In genomic region chr19:5424092-5424781, GRCm38 (mm10) we compare ENCODE assay signal across 8 mouse cellular contexts. TPM values are rescaled to one million over a fixed set of nuclear protein-coding genes. Genes with fewer than 3 reads are reported as not detected.
DNase-seq lines count a peak whose midpoint lies in the region; ATAC-seq and TF ChIP-seq lines count a peak whose summit lies in the region.

No protein-coding gene starts in this region.

- peaks cover 6% of the 10 kb centered on the region for H3K36me3 ChIP-seq in embryonic facial prominence, embryonic 11.5 days (replicated peaks; ENCODE audit: control insufficient read depth, insufficient read depth, low read depth, low read length)
- H3K36me3 ChIP-seq in heart, adult 2 months (ENCODE audit: control insufficient read depth, insufficient read depth, low read length): peaks cover 7% of the 10 kb centered on the region
- H3K36me3 ChIP-seq in kidney, adult 2 months (ENCODE audit: control insufficient read depth, insufficient read depth, low read length): no peaks in the 10 kb centered on the region; the same call in 1 of the 2 replicates
- H3K36me3 ChIP-seq in neural tube, embryonic 15.5 days: peaks cover 46% of the 10 kb centered on the region

- DNase-seq in A20 (ENCODE audit: low read depth, low spot score) (peak; percentile 87), ZHBTc4 (ENCODE audit: low read depth, low spot score) (peak; percentile 82)
- DNase-seq in embryonic facial prominence, embryonic 11.5 days (ENCODE audit: low spot score): peak; percentile 79
- no peak for DNase-seq in heart, adult 2 months
- DNase-seq in kidney, adult 2 months: peak; percentile 68
- peak; percentile 92 to 95 for DNase-seq in lung, adult 18-20 months
- peak; percentile 72 to 77 for DNase-seq in thymus, adult 18-20 months

- peaks cover 6% of the 10 kb centered on the region; the same call in 1 of the 2 replicates for H3K79me2 ChIP-seq in heart, adult 2 months (replicated peaks; ENCODE audit: control insufficient read depth, insufficient read depth, low read length)

- H3K4me3 ChIP-seq in embryonic facial prominence, embryonic 11.5 days (ENCODE audit: low read depth, low read length): peak overlapping the region; percentile 76
- peak overlapping the region; percentile 92 for H3K4me3 ChIP-seq in heart, adult 2 months
- H3K4me3 ChIP-seq in kidney, adult 2 months (ENCODE audit: insufficient read depth, low read depth, low read length): peak overlapping the region; percentile 96
- H3K4me3 ChIP-seq in neural tube, embryonic 15.5 days (replicated peaks): peak overlapping the region; percentile 88

- 0 out of 2 replicates have a peak, but pooled peaks have one; percentile 9 for TF ChIP-seq POLR2A in heart, adult 2 months (IDR thresholded peaks at IDR 0.05; ENCODE audit: insufficient read depth, low read depth, low read length)
- TF ChIP-seq POLR2A in kidney, adult 2 months (IDR thresholded peaks at IDR 0.05; ENCODE audit: low read depth, low read length): no peak

- peak overlapping the region; percentile 94 for H3K9ac ChIP-seq in embryonic facial prominence, embryonic 11.5 days (replicated peaks; ENCODE audit: low read length)
- peak overlapping the region; percentile 80 for H3K9ac ChIP-seq in heart, adult 2 months (ENCODE audit: low read depth, low read length)
- H3K9ac ChIP-seq in neural tube, embryonic 15.5 days (replicated peaks): peak overlapping the region; percentile 89

- H3K27me3 ChIP-seq in embryonic facial prominence, embryonic 11.5 days (ENCODE audit: control insufficient read depth, insufficient read depth, low read length): no peaks in the 10 kb centered on the region
- H3K27me3 ChIP-seq in heart, adult 2 months (ENCODE audit: control insufficient read depth, insufficient read depth, low read length): no peaks in the 10 kb centered on the region
- H3K27me3 ChIP-seq in kidney, adult 2 months (replicated peaks; ENCODE audit: control insufficient read depth, insufficient read depth, low read length): no peaks in the 10 kb centered on the region
- H3K27me3 ChIP-seq in neural tube, embryonic 15.5 days (replicated peaks): no peaks in the 10 kb centered on the region

- peaks cover 13% of the 10 kb centered on the region for H3K4me1 ChIP-seq in embryonic facial prominence, embryonic 11.5 days (ENCODE audit: control insufficient read depth, insufficient read depth, low read length)
- peaks cover 15% of the 10 kb centered on the region for H3K4me1 ChIP-seq in heart, adult 2 months (ENCODE audit: control insufficient read depth, insufficient read depth, low read length)
- H3K4me1 ChIP-seq in kidney, adult 2 months (ENCODE audit: control insufficient read depth, insufficient read depth, low read length): peaks cover 20% of the 10 kb centered on the region
- peaks cover 53% of the 10 kb centered on the region for H3K4me1 ChIP-seq in neural tube, embryonic 15.5 days

- intact Hi-C loops in heart, adult 2 months (cut with DNase I): loop anchor here (2.0 kb wide), 1 partner anchor 35 kb away; the partner anchor contains the start of gene Sart1

- ATAC-seq in embryonic facial prominence, embryonic 11.5 days (replicated peaks; ENCODE audit: insufficient number of reproducible peaks, low FRiP score, low TSS enrichment, low read depth): peak; percentile 67
- ATAC-seq in neural tube, embryonic 15.5 days (ENCODE audit: low FRiP score): peak; percentile 66

- peak overlapping the region; percentile 84 for H3K4me2 ChIP-seq in embryonic facial prominence, embryonic 11.5 days (ENCODE audit: low read depth, low read length)
- H3K4me2 ChIP-seq in neural tube, embryonic 15.5 days: peak overlapping the region; percentile 90

- TF ChIP-seq CTCF in heart, adult 2 months (IDR thresholded peaks at IDR 0.05): no peak
- 0 out of 2 replicates have a peak, but pooled peaks have one; percentile 16 for TF ChIP-seq CTCF in kidney, adult 2 months (conservative IDR thresholded peaks at IDR 0.05; ENCODE audit: insufficient read depth, insufficient read length, low read depth, low read length)

- TF ChIP-seq EP300 in heart, adult 2 months (IDR thresholded peaks at IDR 0.05; ENCODE audit: insufficient read depth, low read depth, low read length): no peak

- H3K27ac ChIP-seq in embryonic facial prominence, embryonic 11.5 days (replicated peaks; ENCODE audit: low read depth, low read length): peak overlapping the region; percentile 86
- peak overlapping the region; percentile 90 for H3K27ac ChIP-seq in heart, adult 2 months
- peak overlapping the region; percentile 89 for H3K27ac ChIP-seq in kidney, adult 2 months (ENCODE audit: insufficient read depth, low read depth, low read length)
- peak overlapping the region; percentile 95 for H3K27ac ChIP-seq in neural tube, embryonic 15.5 days (replicated peaks)

- under 1% methylated on average over 32 of the region's 48 CpGs for WGBS in embryonic facial prominence, embryonic 11.5 days
- WGBS in heart, adult 2 months: under 1% methylated on average over 42 of the region's 48 CpGs
- WGBS in kidney, adult 2 months: 2% methylated on average over 48 of the region's 48 CpGs
- under 1% methylated on average over 39 of the region's 48 CpGs for WGBS in neural tube, embryonic 15.5 days

- H3K9me3 ChIP-seq in embryonic facial prominence, embryonic 11.5 days (replicated peaks; ENCODE audit: control insufficient read depth, low read length): no peaks in the 10 kb centered on the region
- no peaks in the 10 kb centered on the region for H3K9me3 ChIP-seq in neural tube, embryonic 15.5 days (replicated peaks)

RNA-seq across cellular contexts. Expression of gene Drap1, which starts 0.5 kb away (rescaled TPM):
- 204 and 213 TPM in 2 replicates for polyA plus RNA-seq in embryonic facial prominence, embryonic 11.5 days (2014; fragmentation: Nextera tagmentation; extraction: Ambion mirVana)
- total RNA-seq in heart, adult 2 months (2021): 100 to 1,000 TPM; 278 to 344 TPM
- polyA plus RNA-seq in heart, adult 2 months (2012; rRNA removed): 175 and 189 TPM in 2 replicates
- polyA plus RNA-seq in kidney, adult 2 months (2012; rRNA removed): 124 and 150 TPM in 2 replicates
- polyA plus RNA-seq in neural tube, embryonic 15.5 days (2015; fragmentation: Nextera tagmentation; extraction: Ambion mirVana): 300 and 329 TPM in 2 replicates

RNA-seq across cellular contexts. Expression of gene AI837181, which starts 0.7 kb away (rescaled TPM):
- polyA plus RNA-seq in embryonic facial prominence, embryonic 11.5 days (2014; fragmentation: Nextera tagmentation; extraction: Ambion mirVana): 33.2 and 36.7 TPM in 2 replicates
- 10 to 100 TPM; 32.9 TPM for total RNA-seq in heart, adult 2 months (2021)
- polyA plus RNA-seq in heart, adult 2 months (2012; rRNA removed): 55.4 and 59.5 TPM in 2 replicates
- 71.4 and 78.4 TPM in 2 replicates for polyA plus RNA-seq in kidney, adult 2 months (2012; rRNA removed)
- polyA plus RNA-seq in neural tube, embryonic 15.5 days (2015; fragmentation: Nextera tagmentation; extraction: Ambion mirVana): 84.7 and 87.3 TPM in 2 replicates

RNA-seq across cellular contexts. Expression of gene Tsga10ip, which starts 21.9 kb away (rescaled TPM):
- polyA plus RNA-seq in embryonic facial prominence, embryonic 11.5 days (2014; fragmentation: Nextera tagmentation; extraction: Ambion mirVana): 0.15 and 0.36 TPM in 2 replicates
- under 1 TPM; 0.39 to 0.52 TPM for total RNA-seq in heart, adult 2 months (2021)
- polyA plus RNA-seq in heart, adult 2 months (2012; rRNA removed): 0.08 TPM in 1 of 2 replicates, not detected in the other
- 0.06 and 0.27 TPM in 2 replicates for polyA plus RNA-seq in kidney, adult 2 months (2012; rRNA removed)
- polyA plus RNA-seq in neural tube, embryonic 15.5 days (2015; fragmentation: Nextera tagmentation; extraction: Ambion mirVana): 0.59 TPM in 1 of 2 replicates, not detected in the other

RNA-seq across cellular contexts. Expression of gene Fosl1, which starts 23.1 kb away (rescaled TPM):
- not detected in 2 replicates for polyA plus RNA-seq in embryonic facial prominence, embryonic 11.5 days (2014; fragmentation: Nextera tagmentation; extraction: Ambion mirVana)
- total RNA-seq in heart, adult 2 months (2021): not detected
- polyA plus RNA-seq in heart, adult 2 months (2012; rRNA removed): 0.12 TPM in 1 of 2 replicates, not detected in the other
- 0.07 and 0.27 TPM in 2 replicates for polyA plus RNA-seq in kidney, adult 2 months (2012; rRNA removed)
- polyA plus RNA-seq in neural tube, embryonic 15.5 days (2015; fragmentation: Nextera tagmentation; extraction: Ambion mirVana): 0.45 TPM in 1 of 2 replicates, not detected in the other

RNA-seq across cellular contexts. Expression of gene Ccdc85b, which starts 33.5 kb away (rescaled TPM):
- polyA plus RNA-seq in embryonic facial prominence, embryonic 11.5 days (2014; fragmentation: Nextera tagmentation; extraction: Ambion mirVana): 7.5 and 7.8 TPM in 2 replicates
- 1 to 10 TPM; 6.3 to 9.7 TPM for total RNA-seq in heart, adult 2 months (2021)
- 5.9 and 6.1 TPM in 2 replicates for polyA plus RNA-seq in heart, adult 2 months (2012; rRNA removed)
- 5.0 and 5.8 TPM in 2 replicates for polyA plus RNA-seq in kidney, adult 2 months (2012; rRNA removed)
- 12.6 and 15.0 TPM in 2 replicates for polyA plus RNA-seq in neural tube, embryonic 15.5 days (2015; fragmentation: Nextera tagmentation; extraction: Ambion mirVana)

Comparison
In these comparisons a context has a peak if more than half of its experiments do, and no peak if none do; other contexts are left out.
1. DNase-seq: peak in A20 (single experiment), ZHBTc4 (single experiment), embryonic facial prominence, embryonic 11.5 days (single experiment), kidney, adult 2 months (single experiment), lung, adult 18-20 months (2 of 2) and thymus, adult 18-20 months (2 of 2); none in heart, adult 2 months (0 of 2).
2. Peak in every context shown above with its lines, with median percentiles within 50 percentile points of each other: H3K27ac ChIP-seq, H3K4me3 ChIP-seq and H3K9ac ChIP-seq.